Mouse (Mus musculus): ENCODE data around the gene Mfn2.
"Not testable (repeated sequence)": the region's sequence is repeated elsewhere in the genome, so short reads cannot be mapped to it uniquely, and the experiment has no call there.

Mfn2 gene

DNA sequence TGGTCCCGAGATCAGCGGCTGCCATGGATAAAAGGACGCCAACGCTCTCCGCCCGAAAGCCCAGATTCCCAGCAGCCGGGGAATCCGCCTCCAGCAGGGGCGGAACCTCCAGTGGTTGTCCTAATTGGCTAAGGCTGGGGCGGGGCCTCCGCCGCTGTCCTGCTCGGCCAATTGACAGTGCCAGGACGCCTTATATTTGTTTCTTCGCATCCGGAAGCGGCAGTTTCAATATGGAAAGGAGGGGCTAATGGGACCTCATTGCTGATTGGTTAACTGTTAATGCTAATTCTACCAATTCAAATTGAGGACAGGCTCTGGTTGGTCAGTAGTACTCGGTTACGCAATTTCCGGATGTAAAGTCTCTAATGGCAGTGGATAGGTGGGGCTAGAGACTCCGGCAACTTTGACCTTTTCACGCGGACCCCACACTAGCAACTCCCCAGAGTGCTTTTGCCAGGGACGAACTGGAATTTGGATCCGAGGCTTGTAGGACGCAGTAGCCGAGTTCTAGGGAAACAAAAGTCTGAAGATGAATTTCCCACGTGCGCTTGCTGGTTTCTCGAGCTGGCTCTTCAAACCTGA lies 36.0 kb downstream of the Mfn2 start, which contains the start of the genes Miip and Fv1:
Gene Miip (minus strand): TSS at position 367 of the 582 bp plus-strand sequence.
Gene Fv1 (plus strand): TSS at position 530 of the 582 bp plus-strand sequence.
- peak; percentile 90 for DNase-seq (ENCODE audit: low spot score)

DNA sequence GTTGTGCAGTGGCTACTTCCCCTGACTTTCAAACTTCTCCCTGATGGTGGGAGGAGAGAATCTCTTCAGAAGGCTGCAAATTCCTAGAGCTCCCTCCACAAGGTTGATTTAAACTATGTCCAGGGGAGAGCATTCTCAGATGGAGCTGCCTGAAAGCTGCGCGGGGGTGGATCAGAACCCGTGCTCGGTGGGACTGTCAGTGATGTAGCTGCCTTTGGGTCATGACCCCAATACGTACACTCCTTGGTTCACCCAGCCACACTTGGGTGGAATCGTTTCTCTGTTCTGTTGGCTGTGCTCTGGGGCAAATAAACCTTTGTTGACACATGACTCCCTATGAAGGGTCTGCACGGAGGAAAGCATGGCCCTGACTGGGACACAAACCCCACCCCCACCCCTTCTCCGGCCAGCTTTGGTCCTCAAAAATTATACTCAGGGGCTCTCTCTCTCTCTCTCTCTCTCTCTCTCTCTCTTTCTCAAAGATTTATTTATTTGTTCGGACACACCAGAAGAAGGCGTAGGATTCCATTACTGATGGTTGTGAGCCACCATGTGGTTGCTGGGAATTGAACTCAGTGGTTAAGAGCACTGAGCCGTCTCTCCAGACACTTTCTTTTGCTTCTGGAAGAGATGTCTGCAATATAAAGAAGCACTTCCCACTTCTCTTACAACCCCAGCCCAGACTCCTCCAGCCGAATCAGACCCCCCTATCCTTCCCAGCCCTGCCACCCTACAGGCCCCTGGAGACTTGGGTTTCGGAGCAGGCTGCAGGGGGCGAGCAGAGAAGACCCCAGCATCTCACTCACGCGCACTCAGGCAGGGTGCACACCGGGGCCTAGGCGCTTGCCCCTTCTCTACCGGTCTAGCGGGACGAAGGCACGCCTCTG lies 36.7 kb downstream of the Mfn2 start:
- DNase-seq (ENCODE audit: low spot score): no peak

DNA sequence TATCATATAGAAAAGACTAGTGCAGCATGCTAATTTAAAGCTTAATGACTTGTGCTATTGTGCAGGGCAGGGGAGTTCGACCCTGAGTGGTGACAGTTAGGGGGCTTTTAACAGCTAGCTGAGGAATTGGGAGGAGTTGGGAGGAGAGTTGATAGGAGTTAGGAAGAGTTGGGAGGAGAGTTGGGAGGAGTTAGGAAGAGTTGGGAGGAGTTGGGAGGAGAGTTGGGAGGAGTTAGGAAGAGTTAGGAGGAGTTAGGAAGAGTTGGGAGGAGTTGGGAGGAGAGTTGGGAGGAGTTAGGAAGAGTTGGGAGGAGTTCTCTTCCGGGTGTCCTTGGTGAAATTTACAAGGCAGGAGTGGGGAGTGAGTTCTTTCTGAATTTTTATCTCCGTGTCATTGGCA lies 37.7 kb downstream of the Mfn2 start:
- DNase-seq (ENCODE audit: low spot score): not testable (repeated sequence)

DNA sequence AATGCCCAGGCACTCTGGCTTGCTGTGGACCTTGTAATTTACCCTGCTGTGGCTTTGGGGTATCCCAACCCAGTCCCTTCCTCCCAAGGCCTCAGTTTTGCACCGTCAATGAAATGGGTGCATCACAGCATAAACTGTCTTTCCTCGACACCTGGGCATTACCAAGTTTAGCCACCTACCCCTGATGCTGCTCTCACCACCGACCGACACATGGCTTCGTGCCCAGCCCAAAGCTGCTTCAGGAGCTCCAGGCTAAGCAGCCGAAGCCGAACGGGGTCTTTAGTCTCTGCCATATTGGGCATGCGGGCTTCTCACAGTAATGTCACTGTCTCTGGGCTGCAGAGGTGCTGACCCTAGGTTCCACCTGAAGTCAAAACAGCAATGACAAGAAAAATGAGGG lies 38.4 kb downstream of the Mfn2 start:
- DNase-seq (ENCODE audit: low spot score): no peak

DNA sequence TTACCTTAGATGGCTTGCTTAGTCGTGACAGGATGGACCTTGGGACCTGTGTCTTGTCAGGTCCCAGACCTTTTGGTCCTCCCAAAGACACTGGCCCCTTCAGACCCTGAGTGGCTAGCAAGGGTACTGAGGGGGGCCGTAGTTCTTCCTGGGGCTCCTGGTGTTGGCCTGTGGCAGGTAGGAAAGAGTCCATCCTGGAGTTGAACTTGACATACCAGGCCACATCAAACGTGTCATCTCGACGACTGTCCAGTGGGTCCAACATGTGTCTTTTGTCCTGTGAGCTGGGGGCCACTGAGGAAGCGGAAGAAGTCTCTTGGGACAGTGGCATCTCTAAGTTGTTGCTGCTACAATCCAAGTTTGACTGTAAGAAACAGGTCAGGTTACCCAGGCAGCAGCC lies 38.9 kb downstream of the Mfn2 start:
- no peak for DNase-seq (ENCODE audit: low spot score)

DNA sequence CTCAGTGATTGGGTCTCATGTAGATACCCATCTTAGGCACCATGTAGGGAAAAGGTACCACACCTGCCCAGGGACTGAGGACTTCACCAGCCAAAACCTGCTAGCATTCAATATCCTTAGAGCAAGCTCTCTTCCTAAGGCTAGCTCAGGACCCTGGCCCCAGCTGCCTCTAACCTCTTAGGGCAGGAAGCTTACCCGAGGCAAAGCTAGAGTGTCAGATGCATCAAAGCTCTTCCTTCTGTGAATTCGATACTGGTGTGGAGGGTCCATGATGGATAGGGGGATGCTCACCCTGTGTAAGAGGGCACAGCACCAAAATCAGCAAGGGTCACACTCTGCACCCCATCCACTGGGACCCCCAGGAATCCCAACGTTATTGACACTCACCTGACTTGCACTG lies 42.5 kb downstream of the Mfn2 start:
- no peak for DNase-seq (ENCODE audit: low spot score)

DNA sequence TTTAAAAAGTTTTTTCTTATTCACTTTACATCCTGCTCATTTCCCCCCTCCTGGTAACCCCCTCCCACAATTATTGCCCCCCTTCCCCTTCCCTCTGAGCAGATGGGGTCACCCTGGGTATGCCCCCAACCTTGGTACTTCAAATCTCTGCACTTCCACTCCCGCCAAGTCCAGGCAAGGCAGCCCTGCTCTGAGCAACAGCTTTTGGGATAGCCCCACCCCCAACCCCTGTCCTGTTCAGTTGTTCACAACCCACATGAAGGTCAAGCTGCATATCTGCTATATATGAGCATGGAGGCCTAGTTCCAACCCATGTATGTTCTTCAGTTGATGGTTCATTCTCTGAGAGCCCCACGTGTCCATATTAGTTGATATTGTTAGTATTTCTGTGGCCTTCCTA lies 53.7 kb downstream of the Mfn2 start:
- no peak for DNase-seq (ENCODE audit: low spot score)

DNA sequence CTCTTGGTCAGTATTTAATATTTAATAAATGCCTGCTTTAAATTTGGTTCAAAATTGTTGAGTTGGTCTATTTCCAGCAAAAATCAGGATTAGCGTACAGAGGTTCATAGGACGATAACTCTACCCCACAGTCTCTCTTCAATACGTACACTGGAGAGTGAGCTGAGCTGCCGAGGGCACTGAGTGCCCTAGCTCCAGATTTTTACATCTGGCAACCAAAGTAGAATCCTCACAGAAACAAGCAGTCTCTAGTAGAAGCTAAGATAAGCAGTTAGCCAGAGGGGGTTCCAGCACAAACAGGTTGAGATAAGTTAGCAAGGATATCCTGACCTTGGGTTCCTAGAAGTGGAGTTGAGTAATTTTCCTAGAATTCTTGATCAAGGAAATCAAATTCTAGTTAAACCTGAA lies 55.9 kb downstream of the Mfn2 start:
- DNase-seq (ENCODE audit: low spot score): no peak

DNA sequence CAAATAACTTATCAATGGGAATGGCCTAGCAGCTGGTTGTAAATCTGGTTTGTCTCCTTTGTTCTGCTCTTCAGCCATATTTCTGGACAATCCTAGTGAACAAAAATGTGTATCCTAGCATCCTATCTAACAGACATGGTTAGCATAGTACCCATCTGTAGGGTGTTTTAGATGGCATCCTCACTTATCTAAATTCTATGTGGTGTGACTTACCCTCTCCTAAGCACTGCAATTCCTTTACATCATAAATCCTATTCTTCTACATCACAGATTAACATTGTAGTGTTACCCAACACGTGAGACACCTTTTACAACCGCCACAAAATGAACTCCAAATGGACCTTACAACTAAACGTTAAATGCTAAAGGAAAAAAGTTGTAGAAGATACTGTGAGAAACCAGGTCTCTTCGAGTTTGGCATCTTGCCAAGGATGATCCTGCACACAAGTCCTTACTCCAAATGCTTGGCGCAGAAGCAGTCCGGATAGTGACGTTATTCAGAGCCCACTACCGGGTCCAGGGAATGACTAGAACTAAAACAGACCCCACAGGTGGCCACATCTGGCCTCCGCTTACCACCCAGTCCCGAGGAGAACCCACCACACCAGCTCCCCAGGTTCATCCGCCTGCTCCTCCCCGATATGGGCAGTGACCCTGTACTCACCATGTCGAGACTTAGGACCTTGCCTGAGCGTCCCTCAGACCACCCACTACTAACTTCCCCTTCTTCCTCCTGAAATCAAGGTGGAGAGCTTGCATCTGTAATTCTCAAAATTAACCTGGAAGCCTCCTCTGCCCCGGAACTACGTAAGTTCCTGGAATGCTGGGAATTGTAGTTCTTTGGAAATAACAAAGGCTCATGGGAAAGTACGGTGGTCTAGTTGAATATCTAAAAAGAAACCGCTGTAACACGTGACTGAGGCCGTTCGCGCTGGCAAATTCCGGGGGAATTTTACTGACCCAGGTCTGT lies 56.6 kb downstream of the Mfn2 start, which contains the start of gene Zfp933:
Gene Zfp933 (minus strand): TSS at position 753 of the 970 bp plus-strand sequence.
- DNase-seq (ENCODE audit: low spot score): peak; percentile 36

DNA sequence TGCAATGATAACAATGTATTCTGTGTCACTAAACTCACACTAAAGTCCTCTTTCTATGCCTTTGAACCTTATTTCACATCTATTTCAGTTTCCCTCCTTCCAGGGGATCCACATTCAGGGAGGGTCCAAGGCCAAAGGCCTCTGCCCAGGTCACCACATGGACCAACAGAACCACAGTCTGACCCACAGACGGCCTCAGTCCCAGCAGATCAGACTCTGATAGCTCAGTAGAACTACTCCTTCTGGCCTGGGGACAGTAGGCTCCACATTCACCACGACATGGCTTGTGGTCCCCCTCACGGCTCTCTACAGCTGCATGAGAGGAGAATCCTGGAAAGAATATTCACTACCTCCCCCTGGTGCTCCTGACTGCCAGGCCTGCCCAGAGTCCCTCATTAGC lies 61.6 kb downstream of the Mfn2 start:
- DNase-seq (ENCODE audit: low spot score): no peak

DNA sequence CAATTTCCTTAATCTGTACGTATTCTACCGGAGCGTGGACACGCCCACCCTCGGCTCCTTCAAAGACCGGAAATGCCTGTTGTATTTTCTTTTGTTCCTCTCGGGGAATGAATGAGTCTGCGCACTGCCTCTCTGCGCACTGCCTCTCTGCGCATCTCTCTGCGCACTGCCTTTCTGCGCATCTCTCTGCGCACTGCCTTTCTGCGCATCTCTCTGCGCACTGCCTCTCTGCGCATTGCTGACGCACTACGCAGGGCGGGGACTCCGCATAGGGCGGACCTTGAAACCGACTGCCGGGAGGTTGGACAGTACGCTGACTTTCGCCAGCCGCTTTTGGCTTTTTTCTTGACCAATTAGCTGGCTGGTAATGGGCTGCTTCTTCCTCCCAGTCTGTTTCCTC lies 65.2 kb downstream of the Mfn2 start:
- peak; percentile 19 for DNase-seq (ENCODE audit: low spot score)

DNA sequence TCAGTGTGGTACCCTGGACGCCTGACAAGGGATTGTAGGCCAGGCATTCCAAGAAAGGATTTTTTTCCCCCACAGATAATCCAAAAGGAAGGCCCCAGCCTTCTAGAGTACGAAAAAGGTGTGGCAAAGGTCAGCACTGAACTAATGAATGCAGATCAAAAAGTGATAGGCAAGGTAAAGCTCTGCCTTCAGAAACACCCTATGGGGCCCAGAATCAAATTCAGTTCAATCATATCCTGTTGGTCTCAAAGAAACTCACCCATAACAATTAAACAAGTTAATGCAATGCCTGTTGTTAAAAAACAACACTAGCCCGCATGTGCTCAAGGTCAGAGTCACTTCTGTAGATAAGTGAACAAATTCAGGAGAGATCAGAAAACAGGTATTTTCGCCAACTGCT lies 80.1 kb downstream of the Mfn2 start:
- DNase-seq (ENCODE audit: low spot score): no peak

Data from ovary, postnatal 36 days (tissue).